Mouse (Mus musculus) R1 (cell line): ENCODE measurements around the gene Vwf.

Experiments
- DNase-seq: peaks from one replicate; pipeline ENCODE4 v3.0.0-alpha.2; 2018; ENCODE audit warnings: low read depth, low spot score

Gene Vwf

GRCm38 (mm10) chr6:125622434-125622833 lies 75.9 kb downstream of the Vwf start:
- peak; percentile 61 for DNase-seq

- no peak for DNase-seq
These were observed 93.9 kb downstream of the Vwf start for GRCm38 (mm10) chr6:125640486-125640885.

- no peak for DNase-seq
These were observed 94.6 kb downstream of the Vwf start for GRCm38 (mm10) chr6:125641146-125641545.

GRCm38 (mm10) chr6:125648964-125649363 lies 102.4 kb downstream of the Vwf start:
- no peak for DNase-seq

- no peak for DNase-seq
These were observed 104.8 kb downstream of the Vwf start for GRCm38 (mm10) chr6:125651335-125651734.

- DNase-seq = no peak
These were observed 106.8 kb downstream of the Vwf start for GRCm38 (mm10) chr6:125653416-125653815.

- DNase-seq = no peak
These were observed 110.3 kb downstream of the Vwf start for GRCm38 (mm10) chr6:125656921-125657320.

GRCm38 (mm10) chr6:125657966-125658365 lies 111.4 kb downstream of the Vwf start:
- no peak for DNase-seq

GRCm38 (mm10) chr6:125661106-125661877 lies 114.7 kb downstream of the Vwf start:
- DNase-seq = peak; percentile 79

GRCm38 (mm10) chr6:125663906-125664305 lies 117.3 kb downstream of the Vwf start:
- DNase-seq = no peak

GRCm38 (mm10) chr6:125671835-125672234 lies 125.3 kb downstream of the Vwf start:
- DNase-seq = no peak

- DNase-seq = no peak
These were observed 131.9 kb downstream of the Vwf start for GRCm38 (mm10) chr6:125678492-125678891.

GRCm38 (mm10) chr6:125680613-125681012 lies 134.0 kb downstream of the Vwf start:
- DNase-seq = no peak

GRCm38 (mm10) chr6:125685420-125685819 lies 138.8 kb downstream of the Vwf start:
- no peak for DNase-seq

- DNase-seq = no peak
These were observed 141.4 kb downstream of the Vwf start for GRCm38 (mm10) chr6:125687986-125688385.

GRCm38 (mm10) chr6:125690057-125690703 lies 143.6 kb downstream of the Vwf start, which contains the start of gene Ano2:
TSS of gene Ano2 (plus strand) at chr6:125690419.
- DNase-seq = no peak

GRCm38 (mm10) chr6:125701146-125701545 lies 154.6 kb downstream of the Vwf start:
- no peak for DNase-seq

GRCm38 (mm10) chr6:125711261-125711660 lies 164.7 kb downstream of the Vwf start:
- peak; percentile 13 for DNase-seq

GRCm38 (mm10) chr6:125726408-125726807 lies 179.8 kb downstream of the Vwf start:
- peak; percentile 57 for DNase-seq

- no peak for DNase-seq
These were observed 180.9 kb downstream of the Vwf start for GRCm38 (mm10) chr6:125727484-125727911.

GRCm38 (mm10) chr6:125729471-125729870 lies 182.9 kb downstream of the Vwf start:
- no peak for DNase-seq

GRCm38 (mm10) chr6:125729986-125730535 lies 183.5 kb downstream of the Vwf start:
- DNase-seq = no peak
